Mouse (Mus musculus) neural tube, embryonic 10.5 days (tissue): ENCODE results near the gene Sgms1.

Experiments used
- DNase-seq: peaks from one replicate; pipeline ENCODE4 v3.0.0-alpha.2; 2017; ENCODE audit warnings: low spot score; ENCODE audit errors: extremely low spot score

The Sgms1 gene

GRCm38 (mm10) chr19:32295581-32295980, 93.9 kb downstream of the Sgms1 start:
- DNase-seq, result no peak

- no peak for DNase-seq
These were observed 96.4 kb downstream of the Sgms1 start for GRCm38 (mm10) chr19:32292782-32293776.

- no peak for DNase-seq
These were observed 97.3 kb downstream of the Sgms1 start for GRCm38 (mm10) chr19:32292067-32292739.

GRCm38 (mm10) chr19:32291130-32291529, 98.4 kb downstream of the Sgms1 start:
- DNase-seq, result no peak

GRCm38 (mm10) chr19:32288895-32289294, 100.6 kb downstream of the Sgms1 start:
- no peak for DNase-seq

GRCm38 (mm10) chr19:32287839-32288238, 101.7 kb downstream of the Sgms1 start:
- no peak for DNase-seq

GRCm38 (mm10) chr19:32285455-32285831, 104.1 kb downstream of the Sgms1 start:
- DNase-seq, result no peak

GRCm38 (mm10) chr19:32284681-32285454, 104.6 kb downstream of the Sgms1 start:
- DNase-seq, result no peak

GRCm38 (mm10) chr19:32281917-32282316, 107.6 kb downstream of the Sgms1 start:
- DNase-seq, result no peak

- no peak for DNase-seq
These were observed 109.1 kb downstream of the Sgms1 start for GRCm38 (mm10) chr19:32280380-32280779.

GRCm38 (mm10) chr19:32279400-32279799, 110.1 kb downstream of the Sgms1 start:
- no peak for DNase-seq

- no peak for DNase-seq
These were observed 111.6 kb downstream of the Sgms1 start for GRCm38 (mm10) chr19:32277869-32278268.

GRCm38 (mm10) chr19:32277287-32277686, 112.2 kb downstream of the Sgms1 start:
- DNase-seq, result no peak

GRCm38 (mm10) chr19:32276817-32277216, 112.7 kb downstream of the Sgms1 start:
- DNase-seq, result no peak

- DNase-seq, result no peak
These were observed 113.3 kb downstream of the Sgms1 start for GRCm38 (mm10) chr19:32276263-32276662.

GRCm38 (mm10) chr19:32275068-32275925, 114.2 kb downstream of the Sgms1 start:
- no peak for DNase-seq

GRCm38 (mm10) chr19:32274145-32274544, 115.4 kb downstream of the Sgms1 start:
- DNase-seq, result no peak

GRCm38 (mm10) chr19:32273714-32274113, 115.8 kb downstream of the Sgms1 start:
- DNase-seq, result no peak

GRCm38 (mm10) chr19:32272475-32273260, 116.8 kb downstream of the Sgms1 start:
- no peak for DNase-seq
